Mouse (Mus musculus): ENCODE measurements around the gene Sbk2.
A peak's percentile ranks its signal among the peaks of the same experiment; 100 is the strongest.
"Not testable (repeated sequence)": the region's sequence is repeated elsewhere in the genome, so short reads cannot be mapped to it uniquely, and the experiment has no call there.

Gene Sbk2

GRCm38 (mm10) chr7:4964272-4964671 is at the start of gene Sbk2:
Gene Sbk2, minus strand, starts transcription at chr7:4964406.
- peak; percentile 77 for DNase-seq (ENCODE audit: low read depth, low spot score)

GRCm38 (mm10) chr7:5012681-5013513 is 48.7 kb upstream of the Sbk2 start:
- DNase-seq (ENCODE audit: low read depth, low spot score): no peak

- no peak for DNase-seq (ENCODE audit: low read depth, low spot score)
Observed at GRCm38 (mm10) chr7:5008229-5008628, 44.0 kb upstream of the Sbk2 start.

- DNase-seq (ENCODE audit: low read depth, low spot score): not testable (repeated sequence)
Observed at GRCm38 (mm10) chr7:5002876-5003275, 38.7 kb upstream of the Sbk2 start.

- DNase-seq (ENCODE audit: low read depth, low spot score): no peak
Observed at GRCm38 (mm10) chr7:4999876-5000275, 35.7 kb upstream of the Sbk2 start.

GRCm38 (mm10) chr7:4996934-4997333 is 32.7 kb upstream of the Sbk2 start:
- DNase-seq (ENCODE audit: low read depth, low spot score): no peak

GRCm38 (mm10) chr7:4996003-4996895 is 32.0 kb upstream of the Sbk2 start, which contains the start of gene Zfp579:
Gene Zfp579, minus strand, starts transcription at chr7:4996158.
- DNase-seq (ENCODE audit: low read depth, low spot score): peak; percentile 90

GRCm38 (mm10) chr7:4995268-4996002 is 31.2 kb upstream of the Sbk2 start:
- no peak for DNase-seq (ENCODE audit: low read depth, low spot score)

- no peak for DNase-seq (ENCODE audit: low read depth, low spot score)
Observed at GRCm38 (mm10) chr7:4993999-4994788, 30.0 kb upstream of the Sbk2 start.

GRCm38 (mm10) chr7:4993347-4993998 is 29.3 kb upstream of the Sbk2 start:
- no peak for DNase-seq (ENCODE audit: low read depth, low spot score)

GRCm38 (mm10) chr7:4988250-4988649 is 24.0 kb upstream of the Sbk2 start:
- no peak for DNase-seq (ENCODE audit: low read depth, low spot score)

GRCm38 (mm10) chr7:4976832-4977231 is 12.6 kb upstream of the Sbk2 start:
- no peak for DNase-seq (ENCODE audit: low read depth, low spot score)

GRCm38 (mm10) chr7:4975455-4975854 is 11.2 kb upstream of the Sbk2 start:
- DNase-seq (ENCODE audit: low read depth, low spot score): no peak

- no peak for DNase-seq (ENCODE audit: low read depth, low spot score)
Observed at GRCm38 (mm10) chr7:4972321-4973047, 8.3 kb upstream of the Sbk2 start.

- no peak for DNase-seq (ENCODE audit: low read depth, low spot score)
Observed at GRCm38 (mm10) chr7:4971710-4972109, 7.5 kb upstream of the Sbk2 start.

GRCm38 (mm10) chr7:4971068-4971467 is 6.9 kb upstream of the Sbk2 start, which contains the start of gene Sbk3:
Gene Sbk3, minus strand, starts transcription at chr7:4971168.
- DNase-seq (ENCODE audit: low read depth, low spot score): no peak

GRCm38 (mm10) chr7:4964988-4965387 is 782 bp upstream of the Sbk2 start:
- DNase-seq (ENCODE audit: low read depth, low spot score): no peak

GRCm38 (mm10) chr7:4963527-4963926 is 679 bp downstream of the Sbk2 start:
- DNase-seq (ENCODE audit: low read depth, low spot score): no peak

- no peak for DNase-seq (ENCODE audit: low read depth, low spot score)
Observed at GRCm38 (mm10) chr7:4957361-4957760, 6.8 kb downstream of the Sbk2 start.
